Mouse (Mus musculus) left cerebral cortex, adult 2 months (tissue): ENCODE measurements around the gene Inka1. TPM values are rescaled to one million over a fixed set of nuclear protein-coding genes. Genes with fewer than 3 reads are reported as not detected.

Source experiments
- DNase-seq, 2 experiments: peaks; one replicate each; pipeline ENCODE4 v3.0.0; 2021 to 2022; ENCODE audit warnings: low spot score in 2 of 2, mixed read lengths in 1 of 2; ENCODE audit errors: extremely low spot score in 1 of 2
- H3K27ac ChIP-seq: fragments of 200-600 bp; 2 replicates; pipeline ENCODE4 v1.8.1; 2022
- H3K4me3 ChIP-seq: fragments of 200-600 bp; 2 replicates; pipeline ENCODE4 v1.8.1; 2022
- CTCF ChIP-seq: fragments of 200-600 bp; IDR thresholded peaks from 2 replicates; pipeline ENCODE4 v1.8.1; 2022; ENCODE audit warnings: antibody characterized with exemption, mild to moderate bottlenecking, moderate library complexity
- intact Hi-C: fragments of 180-260 bp; cut with DNase I; formaldehyde crosslinking; loops from one replicate; pipeline ENCODE4 v1.15.1; 2025
- total RNA-seq, 2 experiments: library from RNA; stranded (reverse); gene quantifications; 2 replicates each; pipeline ENCODE4 v1.2.3; 2021

Gene Inka1
- total RNA-seq, 2 experiments from 2014 or later = 2.8 to 4.0 TPM

DNA sequence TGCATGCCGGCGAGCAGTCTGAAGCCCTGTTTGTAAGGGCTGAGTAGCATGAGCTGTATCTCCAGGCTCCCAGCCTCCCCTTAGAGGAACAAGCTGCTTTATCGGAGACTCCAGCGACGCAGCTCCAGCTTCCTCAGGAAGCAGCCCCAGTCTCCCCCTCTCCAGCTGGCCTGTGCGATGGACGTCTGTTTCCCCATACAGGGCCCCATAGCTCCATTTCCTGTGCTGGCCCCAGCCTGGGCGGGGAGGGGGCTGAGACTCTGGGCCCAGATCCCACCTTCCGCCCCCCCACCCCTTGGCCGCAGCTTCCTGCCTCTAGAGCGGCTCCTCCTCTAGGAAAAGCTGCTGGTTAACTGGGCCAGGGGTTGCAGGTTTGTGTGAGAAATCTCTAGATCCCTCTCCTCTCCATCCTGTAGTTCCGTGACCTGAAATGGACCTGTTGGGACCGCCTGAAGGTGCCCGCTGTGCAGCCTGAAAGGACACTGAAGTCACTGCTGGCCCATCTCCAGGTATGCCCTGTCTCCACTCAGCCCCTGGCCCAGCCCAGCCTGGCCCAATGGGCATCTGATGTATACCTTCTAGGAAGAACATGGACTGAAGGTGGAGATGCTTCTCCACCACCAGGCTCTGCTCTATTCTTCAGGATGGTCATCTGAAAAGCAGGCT is 2.9 kb downstream of the Inka1 start, which contains the start of gene Gm20661:
Gene Gm20661 (plus strand): TSS at position 378 of the 666 bp plus-strand sequence.
- intact Hi-C loops = no loop called here
- 0 out of 2 replicates have a peak within 1 kb of the TSS, but pooled peaks have one; percentile 9 for H3K4me3 ChIP-seq
- no peak for DNase-seq
- peak within 1 kb of the TSS; percentile 87 for H3K27ac ChIP-seq
- TF ChIP-seq CTCF = no peak

DNA sequence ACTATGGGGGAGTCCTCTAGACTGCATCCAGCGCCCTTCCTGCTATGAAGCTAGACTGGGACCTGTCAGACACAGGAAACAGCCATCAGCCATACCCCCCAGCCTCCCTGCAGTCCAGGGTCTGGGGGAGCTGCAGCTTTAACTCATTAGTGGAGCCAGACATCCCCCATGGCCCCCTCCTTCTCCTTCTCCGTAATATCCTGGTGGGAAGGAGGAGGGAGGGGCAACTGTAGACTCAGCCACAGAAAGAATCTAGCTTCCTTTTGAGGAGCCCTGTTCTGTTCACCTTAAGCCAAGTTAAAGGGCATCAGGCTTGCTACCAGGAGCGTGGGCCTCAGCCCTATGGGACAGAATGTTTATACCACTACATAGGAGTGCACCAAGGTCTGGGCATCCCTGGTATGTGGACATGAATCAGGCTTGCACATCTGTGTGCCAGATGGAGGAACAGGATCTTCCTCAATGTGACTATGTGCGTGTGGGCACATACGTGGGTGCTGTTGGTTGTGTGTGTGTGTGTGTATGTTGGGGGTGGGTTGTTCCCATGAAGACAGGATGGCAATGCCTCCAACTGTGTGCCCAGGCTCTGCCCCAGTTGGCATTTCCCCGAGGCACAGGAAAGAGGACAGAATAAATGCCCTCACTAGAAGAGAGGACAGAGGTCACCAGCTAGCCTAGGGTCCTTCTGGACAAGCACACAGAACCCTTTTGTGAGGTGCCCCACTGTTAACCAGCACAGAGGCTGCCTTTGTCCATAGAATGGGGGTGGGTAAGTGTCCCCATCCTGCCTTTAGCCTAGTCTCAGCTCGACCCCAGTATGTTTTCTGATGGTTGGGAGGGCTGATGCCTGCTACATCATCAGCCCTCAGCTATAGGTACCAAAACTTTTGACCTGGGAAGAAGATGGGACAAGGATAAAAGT is 3.7 kb downstream of the Inka1 start:
- no peak for DNase-seq
- no peak for TF ChIP-seq CTCF
- Histone ChIP-seq H3K27ac (peak overlapping the region; percentile 83), H3K4me3 (no peak overlapping the region)
- intact Hi-C loops = no loop called here

- intact Hi-C loops = no loop called here
- no peak for DNase-seq
- no peak overlapping the region for H3K27ac ChIP-seq
Measured at GRCm38 (mm10) chr9:107978815-107979214, 6.9 kb downstream of the Inka1 start.

DNA sequence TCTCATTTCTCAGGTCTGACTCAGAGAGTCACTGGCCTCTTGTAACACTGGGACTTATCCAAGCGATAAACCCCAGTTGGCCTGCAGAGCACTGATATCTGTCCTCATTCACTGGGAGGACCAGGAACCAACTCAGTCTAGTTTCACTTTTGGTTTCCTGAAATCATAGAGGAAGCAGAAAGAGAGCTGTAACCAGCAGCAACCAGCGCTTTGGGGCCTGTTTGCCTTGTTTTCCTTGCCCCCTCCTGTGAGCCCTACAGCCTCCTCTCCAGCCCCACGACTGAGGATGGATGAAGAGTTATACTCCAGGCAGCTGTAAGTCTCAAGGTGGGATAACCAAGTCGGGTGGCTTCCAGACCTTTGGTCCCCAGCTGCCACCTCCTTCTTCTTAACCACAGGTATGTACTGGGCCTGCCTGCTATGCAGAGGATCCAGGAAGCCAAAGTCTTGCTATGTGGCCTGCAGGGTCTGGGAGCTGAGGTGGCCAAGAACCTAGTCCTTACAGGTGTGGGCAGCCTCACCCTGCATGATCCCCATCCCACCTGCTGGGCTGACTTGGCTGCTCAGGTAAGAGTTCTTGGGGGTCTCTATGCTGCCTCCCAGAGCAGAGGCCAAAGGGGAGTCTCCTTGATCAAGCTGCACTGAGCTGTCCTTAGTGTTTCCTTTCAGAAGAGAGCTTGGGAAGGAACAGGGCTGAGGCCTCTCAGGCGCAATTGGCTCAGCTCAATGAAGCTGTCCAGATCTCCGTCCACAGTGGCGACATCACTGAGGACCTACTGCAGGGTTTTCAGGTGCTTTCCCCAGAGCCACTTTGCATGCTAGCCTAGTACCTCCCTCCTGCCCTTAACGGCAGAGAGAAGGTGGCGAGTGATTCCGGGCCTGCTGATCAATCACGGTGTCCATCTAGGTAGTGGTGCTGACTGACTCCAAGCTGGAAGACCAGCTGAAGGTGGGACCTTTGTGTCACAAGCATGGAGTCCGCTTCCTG is 10.0 kb downstream of the Inka1 start, which contains the start of gene Uba7:
Gene Uba7 (plus strand): TSS at position 107 of the 988 bp plus-strand sequence.
- Histone ChIP-seq H3K27ac (peak within 1 kb of the TSS; percentile 59; the same call in 1 of the 2 replicates), H3K4me3 (peak within 1 kb of the TSS; percentile 21)
- TF ChIP-seq CTCF = no peak
- intact Hi-C loops = no loop called here
- no peak for DNase-seq

More at GRCm38 (mm10) chr9:107978815-107979214, 6.9 kb downstream of the Inka1 start:
- TF ChIP-seq CTCF = no peak
- no peak overlapping the region for H3K4me3 ChIP-seq

DNA sequence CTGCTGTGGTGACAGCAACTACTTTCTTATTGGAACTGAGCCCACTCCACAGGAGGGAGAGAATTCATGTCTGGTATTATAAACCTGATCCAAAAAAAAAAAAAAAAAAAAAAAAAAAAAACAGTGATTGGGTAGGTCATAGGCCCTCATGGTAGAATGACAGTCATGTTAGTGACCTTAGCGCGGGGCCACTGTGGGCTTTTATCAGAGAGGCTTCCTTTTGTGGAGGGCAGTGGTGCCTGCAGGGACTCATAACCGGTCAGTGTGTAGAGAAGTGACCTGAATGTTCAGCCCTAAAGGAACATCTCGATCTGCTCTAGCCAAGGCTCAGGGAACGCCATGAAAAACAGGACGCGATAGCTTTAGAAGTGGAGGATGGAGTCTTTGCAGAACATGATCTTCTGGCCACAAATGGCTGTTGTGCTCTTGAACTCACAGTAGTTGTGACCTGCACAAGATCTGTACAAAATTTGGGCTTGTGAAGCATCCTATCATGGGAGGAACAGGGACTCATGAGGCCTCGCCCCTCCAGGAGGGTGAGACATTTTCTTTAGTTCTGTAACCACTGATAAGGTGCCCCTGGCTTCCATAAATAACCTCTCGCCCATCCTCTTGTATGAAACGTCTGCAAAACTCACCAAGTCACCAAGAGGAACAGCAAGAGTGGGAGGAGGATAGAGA is 11.0 kb downstream of the Inka1 start:
- DNase-seq = no peak
- no peak for TF ChIP-seq CTCF
- intact Hi-C loops = no loop called here

DNA sequence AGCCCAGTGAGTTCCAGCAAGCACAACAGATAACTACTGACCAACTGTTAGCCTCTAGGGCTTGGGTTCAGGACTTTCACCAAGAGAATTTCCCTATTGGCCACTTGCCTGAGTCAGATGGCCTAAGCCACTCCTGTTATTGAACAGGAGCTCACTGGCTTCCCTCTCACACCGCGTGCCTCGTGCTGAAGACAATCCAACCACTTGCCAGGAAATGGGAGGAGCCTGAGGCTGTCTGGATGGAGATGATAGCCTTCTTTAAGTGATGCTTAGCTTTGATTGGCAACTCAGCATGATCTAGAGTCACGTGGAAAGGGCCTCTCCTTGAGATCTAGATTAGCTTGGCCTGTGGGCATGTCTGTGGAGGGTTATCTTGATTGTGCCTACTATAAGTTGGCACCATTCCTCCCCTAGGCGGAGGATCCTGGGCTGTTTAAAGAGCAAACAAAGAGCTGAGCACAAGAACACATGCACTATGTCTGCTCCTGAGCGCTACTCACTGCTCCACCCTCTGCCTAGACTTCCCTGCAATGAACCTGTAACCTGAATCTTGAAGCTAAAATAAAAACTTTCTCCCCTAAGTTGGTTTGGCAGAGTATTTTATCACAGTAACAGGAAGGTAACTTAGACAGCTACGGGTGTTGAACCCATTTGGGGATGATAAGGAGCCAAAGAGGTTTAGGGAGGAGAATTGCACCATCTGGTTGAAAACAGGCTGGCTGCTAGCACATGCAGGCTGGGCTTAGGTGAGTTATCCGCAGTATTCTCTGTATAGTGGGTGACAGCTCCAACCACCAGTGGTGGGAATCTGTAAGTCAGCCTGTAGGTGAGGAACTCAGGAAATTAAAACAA is 13.8 kb downstream of the Inka1 start:
- Histone ChIP-seq H3K4me3 (no peak overlapping the region), H3K27ac (no peak overlapping the region)
- intact Hi-C loops = no loop called here
- TF ChIP-seq CTCF = no peak
- no peak for DNase-seq

More for the DNA sequence above, 11.0 kb downstream of the Inka1 start:
- H3K4me3 ChIP-seq = no peak overlapping the region
- H3K27ac ChIP-seq = no peak overlapping the region

GRCm38 (mm10) chr9:107970311-107970710 is 15.4 kb downstream of the Inka1 start:
- no peak for DNase-seq
- no peak overlapping the region for H3K4me3 ChIP-seq
- no peak overlapping the region for H3K27ac ChIP-seq
- intact Hi-C loops = no loop called here
- no peak for TF ChIP-seq CTCF

GRCm38 (mm10) chr9:107968531-107968930 is 17.1 kb downstream of the Inka1 start:
- TF ChIP-seq CTCF = no peak
- DNase-seq = no peak
- no peak overlapping the region for H3K4me3 ChIP-seq
- intact Hi-C loops = no loop called here
- H3K27ac ChIP-seq = no peak overlapping the region

GRCm38 (mm10) chr9:107967437-107967836 is 18.2 kb downstream of the Inka1 start:
- H3K4me3 ChIP-seq = no peak overlapping the region
- intact Hi-C loops = no loop called here
- no peak for TF ChIP-seq CTCF
- H3K27ac ChIP-seq = no peak overlapping the region
- no peak for DNase-seq

DNA sequence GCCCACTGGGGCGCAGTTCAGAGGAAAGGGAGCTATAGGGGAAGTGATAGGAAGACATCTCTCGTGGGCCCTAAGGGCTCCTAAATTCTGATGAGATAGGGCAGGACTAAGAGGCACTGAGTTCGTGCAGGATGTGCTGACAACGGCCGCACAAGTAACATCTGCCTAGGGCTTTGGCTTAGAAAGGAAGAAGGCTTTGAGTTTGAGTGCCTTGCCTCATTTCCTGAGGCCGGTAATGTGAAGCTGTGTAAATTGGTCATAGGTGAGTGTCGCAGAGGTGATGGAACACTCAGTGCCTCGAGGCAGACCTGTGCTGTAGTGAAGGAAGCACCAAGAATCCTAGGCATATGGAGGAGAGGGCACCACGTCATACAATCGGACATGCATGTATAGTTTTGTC is 19.0 kb downstream of the Inka1 start:
- intact Hi-C loops = no loop called here
- Histone ChIP-seq H3K4me3 (no peak overlapping the region), H3K27ac (no peak overlapping the region)
- TF ChIP-seq CTCF = no peak
- DNase-seq = no peak
